Mouse (Mus musculus) heart, adult 11 months (tissue): ENCODE results near the gene Zfp423.

Experiments used
- DNase-seq: peaks from one replicate; pipeline ENCODE4 v3.0.0; 2022

Zfp423 gene

DNA sequence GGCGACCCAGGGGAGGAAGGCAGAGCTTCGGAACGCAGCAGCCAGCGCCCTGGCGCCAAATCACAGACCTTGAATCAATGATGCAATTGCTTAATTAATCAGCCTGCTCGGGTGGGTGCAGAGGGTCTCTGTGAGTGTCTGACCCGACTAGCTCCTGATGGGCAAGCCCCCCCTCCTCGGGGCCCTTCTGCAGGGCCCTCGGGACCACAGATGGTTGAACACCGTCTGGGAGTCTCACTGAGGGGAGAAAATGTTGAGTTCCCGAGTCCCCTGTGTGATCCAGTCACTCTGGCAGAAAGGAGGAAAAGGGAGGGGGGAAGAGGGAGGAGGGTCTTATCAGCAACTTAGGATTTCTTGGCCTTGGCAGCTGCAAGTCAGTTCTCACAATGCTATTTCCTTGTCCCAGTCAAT is 124.0 kb downstream of the Zfp423 start:
- DNase-seq = peak; percentile 97

DNA sequence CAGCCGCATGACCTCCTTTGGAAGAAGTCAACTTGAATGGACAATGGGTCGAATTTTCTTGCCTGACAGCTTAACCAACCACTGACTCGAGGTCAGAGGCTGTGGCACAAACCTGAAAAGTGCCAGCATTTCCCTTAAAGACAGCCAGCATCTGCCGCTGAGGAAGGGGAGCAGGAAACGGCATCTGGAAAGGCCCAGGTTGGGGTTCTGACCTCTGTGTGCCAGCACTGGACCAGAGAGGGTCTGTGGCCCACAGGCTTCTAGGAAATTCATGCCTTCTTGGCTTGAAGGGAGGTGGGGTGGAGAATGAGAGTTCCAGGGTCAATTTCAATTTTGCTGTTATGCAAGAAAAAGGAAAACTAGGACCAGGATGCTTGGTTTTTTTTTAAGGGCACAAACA is 124.7 kb downstream of the Zfp423 start:
- no peak for DNase-seq

DNA sequence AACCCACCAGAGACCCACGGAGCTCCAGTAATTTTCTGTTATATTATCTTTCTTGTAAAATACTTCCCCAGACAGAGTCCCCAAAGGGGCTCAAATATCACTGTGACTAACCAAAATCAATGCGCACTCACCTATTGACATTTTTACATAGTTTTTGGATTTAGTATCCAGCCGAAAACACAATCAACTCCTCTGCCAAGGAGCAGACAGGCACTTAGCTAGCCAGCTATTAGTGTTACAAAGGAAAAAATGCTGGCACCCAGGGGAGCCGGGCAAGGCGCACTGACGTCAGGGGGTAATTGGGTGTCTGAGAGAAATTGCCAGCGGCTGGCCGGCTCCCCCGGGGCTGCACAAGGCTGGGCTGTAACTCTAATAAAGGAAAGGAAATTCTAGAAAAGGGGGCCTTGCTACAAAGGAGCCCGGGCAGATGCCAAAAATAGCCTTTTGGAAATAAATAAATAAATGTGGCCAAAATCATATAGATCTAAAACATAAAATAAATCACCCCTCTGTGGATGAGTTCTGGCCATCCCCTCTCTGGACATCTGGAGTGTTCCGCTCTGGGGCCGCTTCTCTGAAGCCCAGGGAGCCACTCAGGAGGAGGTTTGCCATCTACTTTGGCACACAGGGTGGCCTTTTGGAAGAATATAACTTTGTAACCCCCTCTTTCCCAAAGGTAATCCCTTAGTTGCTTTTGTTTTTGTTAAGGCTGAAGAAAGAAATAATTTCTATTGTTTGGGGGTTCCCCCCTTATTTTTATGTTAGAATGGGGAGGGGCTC is 125.4 kb downstream of the Zfp423 start:
- DNase-seq = no peak

DNA sequence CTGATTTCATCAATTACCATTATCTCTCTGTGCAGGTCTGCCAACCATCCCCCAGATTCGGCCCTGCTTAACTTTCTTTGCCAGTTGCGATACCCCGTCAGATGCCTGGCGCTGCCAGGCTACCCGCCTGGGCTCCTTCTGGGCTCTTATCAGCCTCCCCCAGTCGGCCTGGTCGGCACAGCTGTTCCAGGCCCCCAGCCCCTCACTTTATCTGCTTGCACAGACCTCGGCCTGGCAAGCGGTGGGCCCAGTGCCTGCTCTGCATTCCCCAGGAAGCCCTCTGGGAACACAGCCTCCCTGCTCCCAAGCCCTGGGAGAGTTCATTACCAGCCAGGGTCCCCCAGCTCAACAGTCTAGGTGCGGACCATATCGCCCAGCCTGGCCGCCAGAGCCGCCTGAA is 126.1 kb downstream of the Zfp423 start:
- DNase-seq = no peak

DNA sequence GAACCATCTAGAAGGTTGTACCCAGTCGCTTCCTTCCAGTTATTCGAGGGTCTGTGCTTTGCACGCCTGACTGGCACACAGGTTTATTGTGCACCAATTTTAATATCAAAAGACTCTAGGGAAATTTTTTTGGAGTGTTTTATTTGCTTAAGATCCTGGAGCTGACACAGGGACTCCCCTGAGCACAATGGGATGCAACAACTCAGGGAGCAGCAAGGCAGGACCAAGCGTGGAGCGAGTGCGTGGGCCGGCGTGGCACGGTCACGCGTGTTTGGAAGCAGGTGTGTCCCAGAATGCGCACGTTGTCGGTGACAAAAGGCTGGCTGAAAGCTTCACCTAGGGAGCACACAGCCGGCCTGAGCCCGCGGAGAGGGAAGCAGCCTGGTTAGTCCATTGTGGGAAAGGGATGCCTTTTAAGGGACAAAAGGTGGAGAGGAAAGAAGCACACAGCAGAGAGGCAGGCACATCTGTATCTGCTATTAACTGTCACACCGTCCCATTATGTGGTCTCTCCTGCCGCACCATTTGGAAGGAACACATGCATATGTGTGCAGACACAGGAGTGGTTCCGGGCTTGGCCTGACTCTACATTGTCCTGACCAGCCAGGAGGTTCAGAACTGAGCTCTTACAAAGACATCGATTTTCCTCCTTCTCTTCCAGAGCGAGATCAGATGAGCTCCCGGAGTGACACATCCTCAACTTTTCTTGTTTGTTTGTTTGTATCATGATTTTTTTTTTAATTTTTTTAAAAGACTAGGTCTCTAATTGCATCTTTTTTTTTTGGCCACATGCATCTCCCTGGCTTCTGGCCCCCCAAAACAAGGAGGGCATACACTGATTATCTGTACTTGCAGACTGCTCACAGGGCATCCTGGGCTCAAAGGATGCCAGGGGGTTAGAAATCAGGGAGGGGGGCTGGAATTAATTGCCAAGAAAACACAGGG is 126.7 kb downstream of the Zfp423 start:
- no peak for DNase-seq

DNA sequence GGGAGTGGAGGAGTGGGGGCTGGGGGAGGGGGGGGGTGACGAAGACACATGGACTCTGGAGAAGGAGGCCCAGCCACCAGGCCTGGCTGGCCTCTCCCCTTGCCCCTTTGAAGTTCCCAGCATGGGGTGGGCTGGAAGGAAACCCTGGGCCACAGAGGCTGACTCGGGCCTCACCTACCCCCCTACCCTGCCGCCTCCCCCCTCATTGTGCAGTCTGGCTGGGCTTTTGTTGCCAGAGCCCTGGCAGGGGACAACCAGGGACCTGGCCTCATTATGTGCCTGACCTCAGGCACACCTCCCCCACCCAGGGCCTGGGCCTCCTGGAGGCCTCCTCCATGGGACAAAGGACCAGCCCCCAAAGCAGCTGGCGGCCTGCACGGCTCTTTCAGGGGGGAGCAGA is 127.8 kb downstream of the Zfp423 start:
- no peak for DNase-seq

DNA sequence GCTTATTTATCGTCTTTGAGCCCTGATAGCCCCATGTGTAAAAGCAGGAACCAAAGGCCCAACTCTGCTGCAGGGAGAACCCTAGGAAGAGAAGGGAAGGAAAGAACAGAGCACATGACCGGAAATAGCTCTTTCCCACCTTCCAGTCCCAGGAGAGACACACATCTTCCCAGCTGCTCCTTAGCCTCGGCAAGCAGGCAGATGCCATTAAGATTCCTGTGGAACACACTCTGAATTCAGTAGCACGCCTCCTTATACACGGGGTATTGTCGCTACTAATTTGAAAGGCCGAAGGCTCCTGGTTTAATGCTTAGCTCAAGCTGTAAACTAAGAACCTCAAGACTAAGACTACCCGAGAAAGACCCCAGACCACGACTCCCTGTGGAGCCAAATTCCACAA is 128.3 kb downstream of the Zfp423 start:
- DNase-seq = no peak

DNA sequence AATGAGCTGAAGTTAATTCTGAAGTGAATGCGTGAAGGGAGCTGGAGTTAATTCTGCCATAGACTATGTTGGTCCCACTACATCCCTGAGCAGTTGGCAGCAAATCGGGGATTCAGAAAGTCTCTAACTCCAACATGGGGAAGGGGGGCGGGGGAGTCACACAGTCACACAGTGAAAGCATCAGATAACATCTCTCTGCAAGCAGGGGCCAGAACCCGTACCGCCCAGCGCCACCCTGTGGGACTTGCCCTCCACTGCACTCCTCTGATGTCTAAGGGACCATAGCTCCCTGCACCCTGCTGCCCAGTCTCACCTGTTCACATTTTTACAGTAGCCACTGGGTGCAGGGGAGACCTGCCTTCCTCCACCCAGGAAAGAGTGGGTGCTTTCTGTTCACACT is 129.2 kb downstream of the Zfp423 start:
- no peak for DNase-seq

DNA sequence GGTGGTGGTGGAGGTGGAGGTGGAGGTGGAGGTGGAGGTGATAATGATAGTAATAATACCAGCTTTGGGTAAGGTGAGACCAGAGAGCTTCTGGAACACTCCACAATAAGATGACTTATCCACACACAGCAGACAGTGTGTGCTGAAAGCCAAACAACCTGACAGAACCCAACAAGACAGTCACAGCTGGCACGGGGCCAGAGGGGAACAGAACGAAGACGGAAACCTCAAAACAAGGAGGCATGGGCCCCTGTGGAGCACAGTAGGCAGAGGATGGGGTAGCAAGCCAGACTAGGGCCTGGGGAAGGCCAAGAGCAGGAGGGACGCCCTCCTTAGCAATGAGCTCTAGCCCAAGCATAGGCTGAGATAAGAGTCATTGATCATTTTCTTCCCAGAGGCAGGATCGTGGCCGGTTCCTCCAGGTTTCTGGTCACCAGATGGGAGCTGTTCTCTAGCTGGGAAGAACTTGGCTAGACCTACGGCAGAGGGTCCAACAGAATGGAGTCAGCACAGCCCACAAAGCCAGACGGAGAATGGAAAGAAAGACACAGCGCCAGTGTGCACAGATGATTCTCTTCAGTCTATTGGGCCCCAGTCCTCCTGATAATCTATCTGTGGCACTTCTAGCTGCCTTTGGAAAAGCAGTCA is 133.3 kb downstream of the Zfp423 start:
- DNase-seq = no peak

DNA sequence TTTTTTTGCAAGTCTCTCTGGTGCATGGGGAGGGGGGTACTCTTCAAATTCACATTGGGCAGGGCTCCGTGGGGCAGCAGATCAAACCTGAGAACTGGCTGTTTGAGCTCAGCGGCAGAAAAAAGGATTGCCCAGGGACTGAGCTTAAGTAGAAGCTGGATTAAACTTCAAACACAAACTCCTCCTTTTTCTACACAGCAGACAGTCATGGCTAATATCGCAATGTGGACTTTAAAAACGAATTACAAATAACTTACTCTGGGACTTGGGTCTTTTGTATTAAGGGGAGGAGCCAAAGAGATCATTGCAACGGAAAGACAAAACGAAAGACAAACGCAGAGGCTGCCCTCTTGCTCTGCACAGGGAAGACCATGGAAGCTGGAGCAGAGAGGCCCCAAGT is 136.2 kb downstream of the Zfp423 start:
- no peak for DNase-seq

DNA sequence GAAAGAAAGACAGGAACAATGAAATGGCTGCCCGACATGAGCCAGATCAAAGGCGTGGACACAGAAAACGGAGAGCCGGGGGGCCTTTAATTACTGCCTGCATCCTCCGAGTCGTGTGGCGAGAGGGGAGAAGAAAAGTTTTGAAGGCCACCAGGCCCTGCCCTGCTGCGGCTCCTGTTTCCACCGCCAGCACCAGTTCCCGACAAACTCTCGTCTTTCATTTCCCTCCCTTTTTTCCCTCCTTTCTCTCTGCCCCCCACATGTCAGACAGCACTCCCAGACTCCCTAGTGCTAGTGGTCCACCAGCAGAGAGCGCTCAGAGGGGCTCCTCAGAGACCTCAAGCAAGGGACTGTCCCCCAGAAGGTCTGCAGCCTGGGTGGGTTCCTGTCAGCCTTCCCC is 136.7 kb downstream of the Zfp423 start:
- no peak for DNase-seq

DNA sequence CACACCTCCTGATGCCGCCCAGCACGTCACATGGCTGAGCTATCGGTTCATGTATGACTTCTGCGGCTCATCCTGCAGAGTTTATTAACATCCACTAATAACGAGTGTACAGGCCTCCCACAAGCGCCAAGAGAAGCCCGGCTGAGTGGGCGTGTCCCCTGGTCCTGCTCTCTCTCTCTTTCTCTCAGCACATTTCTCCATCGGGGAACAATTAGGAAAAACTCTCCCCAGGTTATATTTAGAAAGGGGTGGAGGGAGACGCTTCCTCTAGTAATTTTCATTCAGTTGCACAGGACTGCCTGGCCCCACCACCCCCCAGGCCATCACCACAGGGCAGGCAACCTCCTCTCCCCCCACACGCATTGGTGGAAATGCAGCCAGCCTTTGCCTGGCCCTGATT is 137.2 kb downstream of the Zfp423 start:
- DNase-seq = no peak

DNA sequence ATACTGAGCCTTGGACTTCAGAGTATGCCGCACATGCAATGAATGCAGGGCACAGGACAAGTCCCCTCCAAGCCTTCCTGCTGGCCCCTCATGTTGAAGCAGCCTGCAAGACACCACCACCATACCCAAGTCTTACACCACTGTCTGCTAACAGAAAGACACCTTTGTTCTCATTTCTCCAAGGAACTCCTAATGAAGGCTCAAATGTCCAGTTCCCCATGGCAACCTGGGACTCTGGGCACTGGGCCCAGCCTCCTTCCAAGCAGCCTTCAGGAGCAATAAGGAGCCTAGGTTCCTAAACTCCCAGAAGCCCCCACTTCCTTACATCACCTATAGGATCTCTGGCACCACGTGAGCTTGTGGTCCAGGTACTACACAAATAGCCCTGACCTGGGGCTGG is 137.7 kb downstream of the Zfp423 start:
- no peak for DNase-seq

DNA sequence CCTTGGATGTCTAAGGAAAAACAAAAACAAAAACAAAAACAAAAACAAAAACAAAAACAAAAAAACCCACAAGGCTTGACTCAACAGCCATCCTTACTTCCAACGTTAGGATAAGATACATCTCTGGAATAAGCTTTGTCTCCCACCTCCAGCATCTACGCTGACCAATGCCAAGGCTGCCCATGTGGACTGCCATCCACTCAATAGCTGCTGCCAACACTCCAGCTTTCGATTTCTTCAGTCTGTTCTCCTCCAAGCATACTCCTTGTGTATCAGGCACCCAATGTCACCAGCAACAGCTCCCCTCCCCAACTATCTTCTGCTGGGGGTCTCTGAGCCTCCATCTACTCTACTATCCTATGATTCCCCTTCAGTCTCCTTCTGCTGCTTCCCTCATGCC is 140.1 kb downstream of the Zfp423 start:
- DNase-seq = no peak

DNA sequence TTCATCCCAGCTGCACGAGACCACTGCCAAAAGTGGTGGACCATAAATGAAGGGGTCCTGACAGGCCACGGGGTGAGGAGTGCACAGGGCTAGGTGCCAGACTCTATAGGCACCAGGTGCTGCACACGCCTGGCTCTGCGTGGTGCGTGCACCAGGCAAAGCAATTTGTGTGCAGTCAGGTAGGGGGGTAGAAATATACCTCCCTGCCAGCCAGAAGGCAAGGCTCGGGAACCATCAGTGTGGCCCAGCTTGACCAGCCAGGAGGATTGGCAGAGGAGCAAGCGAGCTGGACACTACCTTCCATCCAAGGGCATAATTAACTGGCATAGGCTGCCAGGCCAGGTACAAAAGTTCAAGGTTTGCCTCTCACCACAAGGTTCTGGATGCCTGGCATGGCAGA is 140.9 kb downstream of the Zfp423 start:
- DNase-seq = no peak

DNA sequence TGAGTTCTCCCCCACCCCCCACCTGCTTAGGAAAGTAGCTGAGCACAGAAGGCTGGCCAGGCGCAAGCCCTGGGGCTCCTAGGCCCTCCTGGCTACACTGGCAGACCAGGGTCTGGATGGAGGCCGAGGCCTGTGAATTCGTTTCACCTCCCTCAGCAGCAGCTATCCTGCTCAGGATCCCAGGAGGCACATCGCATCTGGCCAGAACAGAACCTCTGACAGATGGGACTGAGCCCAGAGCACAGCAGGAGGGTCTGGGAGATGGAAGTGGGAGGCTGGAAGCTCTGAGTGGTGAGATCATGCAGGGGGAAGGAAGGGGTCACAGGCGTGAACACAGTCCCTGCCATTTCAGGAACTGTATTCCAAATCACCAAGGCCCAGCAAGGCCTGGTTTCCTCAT is 143.3 kb downstream of the Zfp423 start:
- no peak for DNase-seq

DNA sequence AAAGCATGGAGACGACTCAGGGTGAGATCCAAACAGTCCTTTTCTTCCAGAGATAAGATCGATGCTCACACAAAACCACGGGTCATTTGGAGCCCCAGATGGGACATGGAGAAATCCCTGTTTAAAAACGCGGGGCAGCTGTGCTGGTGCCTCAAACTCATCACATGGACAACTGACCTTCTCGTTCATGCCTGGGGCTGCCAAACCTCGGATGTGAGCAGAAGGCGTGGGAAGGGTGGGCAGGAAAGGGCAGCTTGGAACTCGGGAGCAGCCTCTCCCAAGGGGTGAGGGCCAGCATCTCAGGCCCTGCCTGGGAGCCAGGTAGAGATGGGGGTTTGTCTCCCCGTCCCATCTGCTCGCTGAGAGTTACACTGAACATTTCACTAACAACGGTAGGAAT is 146.7 kb downstream of the Zfp423 start:
- DNase-seq = no peak

DNA sequence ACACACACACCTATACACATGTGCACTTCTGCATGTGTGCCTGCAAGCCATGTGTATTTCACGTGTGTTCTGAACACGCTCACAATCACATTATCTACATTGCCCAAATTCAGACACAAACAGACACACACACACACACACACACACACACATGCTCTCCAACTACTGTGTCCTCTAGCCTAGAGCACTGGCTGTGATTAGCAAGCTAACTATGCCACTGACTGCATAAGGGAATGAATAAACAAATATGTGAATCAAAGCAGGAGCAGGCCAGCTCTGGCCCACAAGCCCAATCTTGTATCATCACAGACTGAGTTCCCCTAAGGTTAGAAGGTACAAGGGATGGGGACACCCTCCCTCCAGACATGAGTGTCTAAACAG is 147.3 kb downstream of the Zfp423 start:
- no peak for DNase-seq

DNA sequence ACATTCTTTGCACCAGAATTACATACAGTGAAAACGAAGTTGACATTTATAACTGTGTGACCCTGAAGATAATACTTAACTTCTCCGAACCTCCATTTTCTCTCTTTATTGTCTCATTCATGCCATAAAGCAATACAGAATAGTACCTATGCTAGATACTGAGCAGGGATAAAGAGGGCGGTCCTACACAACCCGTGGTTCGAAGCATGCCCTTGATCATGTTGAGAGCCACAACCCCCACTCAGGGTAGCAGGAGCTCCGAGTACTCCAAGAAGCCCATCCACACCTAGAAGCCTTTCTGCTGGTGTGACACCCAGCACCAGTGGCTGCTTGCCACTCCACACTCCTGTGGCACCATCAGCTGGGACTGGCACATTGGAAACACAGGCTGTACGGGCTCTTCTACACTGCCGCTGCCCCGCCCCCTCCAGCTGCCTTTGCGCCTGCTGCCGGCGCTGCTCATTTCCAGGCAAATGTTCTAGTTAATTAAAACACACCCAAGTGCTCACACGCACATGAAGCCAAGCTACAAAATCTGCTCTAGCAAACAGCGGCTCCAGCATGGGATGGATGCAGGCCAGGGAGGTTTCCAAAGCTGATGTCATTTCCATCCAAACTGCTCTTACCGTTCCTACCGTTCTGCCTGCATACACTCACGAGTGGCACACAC is 147.9 kb downstream of the Zfp423 start:
- DNase-seq = peak; percentile 97

DNA sequence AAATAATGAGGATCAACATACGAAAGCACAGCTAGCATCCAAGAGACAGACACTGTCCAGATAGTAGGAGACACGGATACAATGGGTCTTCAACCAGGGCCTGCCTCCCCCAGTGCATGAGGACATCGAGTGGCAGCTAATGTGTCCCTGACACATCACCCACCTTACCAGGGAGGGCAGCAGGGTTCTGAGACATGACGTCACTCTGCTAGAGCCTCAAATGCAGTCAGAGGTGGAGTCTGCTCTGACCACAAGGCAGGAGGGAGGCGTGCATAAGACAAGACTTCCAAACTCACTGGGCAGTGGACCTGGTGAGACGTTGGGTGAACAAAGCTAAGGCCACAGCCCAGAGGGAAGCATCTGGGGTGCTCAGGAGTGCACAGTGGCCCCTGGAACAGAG is 148.6 kb downstream of the Zfp423 start:
- DNase-seq = no peak

DNA sequence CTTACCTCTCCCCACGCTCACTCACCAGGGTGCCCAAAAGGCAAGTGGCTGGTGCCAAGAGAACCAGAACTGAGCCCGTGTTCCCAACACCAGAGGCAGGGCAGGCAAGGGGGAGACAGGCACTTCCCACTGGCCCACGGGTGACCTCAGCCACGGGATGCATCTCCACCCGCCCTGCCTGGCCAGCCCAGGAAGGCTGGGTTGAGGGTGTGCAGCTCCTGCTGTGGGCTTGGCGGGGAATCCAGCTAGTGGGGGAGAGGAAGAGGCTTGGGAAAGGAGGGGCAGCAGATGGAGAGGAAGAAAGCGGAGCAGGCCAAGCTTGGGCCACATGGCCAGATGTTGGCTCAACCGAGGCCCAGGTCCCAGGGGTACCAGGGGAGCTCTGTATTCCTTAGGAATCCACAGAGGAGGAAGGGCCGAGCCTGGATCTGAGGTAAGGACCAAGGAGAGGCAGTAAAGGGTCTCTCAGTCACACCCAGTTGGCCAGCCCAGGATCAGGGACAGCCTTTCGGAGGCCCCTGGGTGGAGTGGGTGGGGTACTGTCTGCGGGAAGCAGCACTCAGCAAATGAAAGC is 155.0 kb downstream of the Zfp423 start:
- DNase-seq = peak; percentile 99

DNA sequence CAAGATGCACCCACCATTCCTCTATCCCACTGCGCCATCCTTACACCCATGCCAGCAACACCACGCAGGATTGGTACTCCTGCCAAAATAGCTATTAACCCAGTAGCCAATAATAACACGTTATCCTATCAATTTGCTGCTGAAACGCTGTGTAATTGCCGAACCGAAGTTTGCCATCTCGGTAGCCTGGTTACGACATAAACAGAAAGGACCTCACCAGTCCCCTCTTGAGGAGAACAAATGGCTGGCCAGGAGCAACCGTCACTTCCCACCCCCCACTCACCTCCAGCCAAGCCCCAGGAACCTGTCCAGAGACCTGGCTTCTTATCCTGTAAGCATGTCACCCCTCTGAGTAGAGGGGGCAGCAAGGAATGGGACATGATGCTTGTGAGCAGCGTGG is 156.0 kb downstream of the Zfp423 start:
- DNase-seq = peak; percentile 95

DNA sequence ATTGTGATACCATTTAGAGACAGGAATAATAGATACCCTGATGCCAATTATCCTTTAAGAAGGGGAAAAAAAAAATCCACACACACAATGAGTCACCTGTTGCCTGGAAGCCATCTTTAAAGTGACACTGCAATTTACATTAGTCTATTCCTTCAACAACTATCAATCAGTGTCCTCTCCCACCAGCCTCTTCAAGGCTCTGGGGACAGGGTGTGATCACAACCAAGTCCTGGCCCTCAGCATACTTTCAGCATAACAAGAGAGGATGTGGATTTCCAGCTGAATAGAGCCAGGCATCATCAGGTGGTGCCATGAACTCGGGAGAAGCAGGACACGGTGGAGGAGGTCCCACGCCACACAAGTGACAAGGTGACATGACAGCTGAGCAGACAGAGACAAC is 156.8 kb downstream of the Zfp423 start:
- no peak for DNase-seq
